Mouse (Mus musculus) megakaryocyte, adult 5-6 weeks (primary cell): ENCODE results near the gene Serpine3. TPM values are rescaled to one million over a fixed set of nuclear protein-coding genes. Genes with fewer than 3 reads are reported as not detected.

ENCODE experiments used
- ATAC-seq: 2 replicates; pipeline ENCODE4 v1.8.0; 2016; ENCODE audit warnings: mild to moderate bottlenecking, inconsistent platforms; ENCODE audit not compliant: poor library complexity, severe bottlenecking
- total RNA-seq, 2 experiments: library from RNA; stranded (forward) in 1 of 2; stranded (reverse) in 1 of 2; fragments of 153-499, 151-499 nt in 1 of 2; fragments of 221-1000, 200-1000 nt in 1 of 2; gene quantifications; 2 replicates each; pipeline versions ENCODE4 v1.2.3 to v1.2.4; 2015 to 2017

Serpine3 gene
- total RNA-seq, 2 experiments from 2014 or later, result not detected

- 0 out of 2 replicates have a peak, but pooled peaks have one; percentile 33 for ATAC-seq
Measured at GRCm38 (mm10) chr14:62735646-62736045, 72.2 kb downstream of the Serpine3 start.

Other genes starting within 250 kb of the Serpine3 start
- not detected in 2 replicates for gene Gucy1b2, start 207.4 kb upstream of the Serpine3 start, total RNA-seq (2015)
- gene Gucy1b2, start 207.4 kb upstream of the Serpine3 start, total RNA-seq (2017), result not detected in 2 replicates
- not detected in 2 replicates for gene Fam124a, start 107.9 kb upstream of the Serpine3 start, total RNA-seq (2015)
- not detected in 2 replicates for gene Fam124a, start 107.9 kb upstream of the Serpine3 start, total RNA-seq (2017)
- not detected in 2 replicates for gene Gm4131, start 96.7 kb upstream of the Serpine3 start, total RNA-seq (2015)
- gene Gm4131, start 96.7 kb upstream of the Serpine3 start, total RNA-seq (2017), result not detected in 2 replicates
- gene Ints6, start 97.5 kb downstream of the Serpine3 start, total RNA-seq (2015), result 37.5 and 53.5 TPM in 2 replicates
- 44.8 and 52.9 TPM in 2 replicates for gene Ints6, start 97.5 kb downstream of the Serpine3 start, total RNA-seq (2017)
- gene Wdfy2, start 174.0 kb downstream of the Serpine3 start, total RNA-seq (2015), result 35.4 and 35.8 TPM in 2 replicates
- 45.7 and 51.7 TPM in 2 replicates for gene Wdfy2, start 174.0 kb downstream of the Serpine3 start, total RNA-seq (2017)